Mouse (Mus musculus) limb, embryonic 11.5 days (tissue): ENCODE measurements around the gene Fam136a. TPM values are rescaled to one million over a fixed set of nuclear protein-coding genes. Genes with fewer than 3 reads are reported as not detected.

ENCODE experiments used
- ATAC-seq: fragments of 200-750 bp; cut with Nextera tagmentation; 2 replicates; pipeline ENCODE4 v1.8.0; 2017; ENCODE audit warnings: low read depth; ENCODE audit not compliant: insufficient number of reproducible peaks, low FRiP score, low TSS enrichment
- DNase-seq: peaks from one replicate; pipeline ENCODE4 v3.0.0-alpha.2; 2015; ENCODE audit warnings: low spot score
- H3K27ac ChIP-seq: fragments of 300-500 bp; sonication (generic); replicated peaks from 2 replicates; pipeline ENCODE4 v1.5.1; 2014; ENCODE audit warnings: low read depth, mild to moderate bottlenecking, low read length
- H3K27me3 ChIP-seq: fragments of 300-500 bp; sonication (generic); 2 replicates; pipeline ENCODE4 v1.6.1; 2014; ENCODE audit warnings: mild to moderate bottlenecking, low read length, mixed read lengths; ENCODE audit not compliant: control insufficient read depth, insufficient read depth
- H3K36me3 ChIP-seq: fragments of 300-500 bp; sonication (generic); 2 replicates; pipeline ENCODE4 v1.6.1; 2014; ENCODE audit warnings: mild to moderate bottlenecking, low read length, moderate library complexity, mixed read lengths; ENCODE audit not compliant: control insufficient read depth, insufficient read depth
- H3K4me1 ChIP-seq: fragments of 300-500 bp; sonication (generic); 2 replicates; pipeline ENCODE4 v1.6.1; 2014; ENCODE audit warnings: low read length, mixed read lengths; ENCODE audit not compliant: control insufficient read depth, insufficient read depth
- H3K4me2 ChIP-seq: fragments of 300-500 bp; sonication (generic); 2 replicates; pipeline ENCODE4 v1.6.1; 2014; ENCODE audit warnings: low read depth, mild to moderate bottlenecking, moderate library complexity; ENCODE audit not compliant: severe bottlenecking
- H3K4me3 ChIP-seq: fragments of 300-500 bp; sonication (generic); 2 replicates; pipeline ENCODE4 v1.5.1; 2014; ENCODE audit warnings: low read depth, low read length
- H3K9ac ChIP-seq: fragments of 300-500 bp; sonication (generic); 2 replicates; pipeline ENCODE4 v1.6.1; 2014; ENCODE audit warnings: mild to moderate bottlenecking, low read length
- H3K9me3 ChIP-seq: fragments of 300-500 bp; sonication (generic); 2 replicates; pipeline ENCODE4 v1.6.1; 2016; ENCODE audit warnings: low read length; ENCODE audit not compliant: control insufficient read depth
- WGBS: fragments of 180-500 bp; shearing (Covaris S2); extraction: QIAGEN DNeasy Blood & Tissue Kit; methylation state at CpG from one replicate; pipeline ENCODE4 v1.1.7; 2014; 5-methylcytosine and 5-hydroxymethylcytosine counted together
- polyA plus RNA-seq: library from polyadenylated mRNA; unstranded; fragments of >200 nt; fragmentation: Nextera tagmentation; extraction: Ambion mirVana; gene quantifications from 2 replicates; pipeline ENCODE4 v1.2.1, GENCODE M21; 2014

Gene Fam136a
- polyA plus RNA-seq, 1 experiment from 2014 or later = 171 TPM

DNA sequence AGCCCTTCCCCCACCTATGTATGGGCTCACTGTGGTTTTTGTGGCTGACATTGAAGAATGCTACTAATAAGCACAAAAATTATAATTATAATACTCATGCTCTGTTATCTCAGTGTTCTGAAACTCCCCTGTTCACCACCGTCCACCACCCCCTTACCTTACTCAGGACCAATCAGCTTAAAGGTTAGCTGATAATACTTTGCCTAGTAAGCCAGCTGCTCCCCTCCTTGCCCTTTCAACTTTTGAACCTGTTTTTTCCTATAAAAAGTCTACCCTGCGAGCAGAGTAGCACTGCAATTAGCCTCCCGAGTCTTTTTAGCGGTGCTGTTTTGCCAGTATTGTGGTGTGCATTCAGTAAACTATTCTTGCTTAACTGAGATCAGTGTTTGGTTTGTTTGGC, 19.2 kb downstream of the Fam136a start:
- no peak overlapping the region for H3K4me3 ChIP-seq
- no peak for ATAC-seq
- no peaks in the 10 kb centered on the region for H3K4me1 ChIP-seq
- 64% methylated on average over 4 of the region's 4 CpGs for WGBS
- no peaks in the 10 kb centered on the region for H3K9me3 ChIP-seq
- H3K4me2 ChIP-seq = no peak overlapping the region
- H3K27me3 ChIP-seq = no peaks in the 10 kb centered on the region
- peaks cover 9% of the 10 kb centered on the region for H3K36me3 ChIP-seq
- H3K9ac ChIP-seq = no peak overlapping the region
- no peak for DNase-seq
- H3K27ac ChIP-seq = no peak overlapping the region

DNA sequence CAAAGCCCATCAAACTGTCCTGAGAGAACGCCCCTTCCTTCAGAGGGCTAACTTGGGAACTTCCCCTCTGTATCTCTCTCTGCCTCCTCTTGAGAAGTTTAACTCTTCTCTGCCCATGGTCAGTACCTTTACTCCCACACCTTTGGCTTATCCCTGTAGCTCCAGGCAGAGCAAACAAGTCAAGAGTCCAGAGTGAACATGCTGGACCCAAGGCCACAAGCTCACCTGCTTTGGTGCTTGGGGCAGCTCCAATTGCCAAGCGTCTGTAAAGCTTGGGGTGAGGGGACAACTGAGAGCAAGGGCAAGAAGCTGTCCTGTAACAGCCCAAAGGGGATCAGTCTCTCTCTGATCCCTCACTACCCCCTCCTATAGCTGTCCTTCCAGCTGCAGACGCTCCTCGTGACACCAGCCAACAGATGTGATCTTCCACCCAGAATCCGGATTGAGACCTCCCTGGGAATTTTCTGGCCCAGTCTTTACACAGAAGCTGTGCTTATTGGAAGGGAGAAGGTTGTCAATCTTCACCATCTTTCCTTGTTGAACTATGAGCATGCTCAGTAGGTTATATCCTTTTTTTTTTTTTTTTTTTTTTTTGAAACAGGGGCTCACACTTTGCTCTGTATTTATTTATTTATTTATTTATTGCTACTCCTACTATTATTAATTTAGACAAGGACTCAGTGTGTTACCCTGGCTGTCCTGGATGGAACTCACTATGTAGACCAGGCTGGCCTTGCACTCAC, 20.1 kb downstream of the Fam136a start:
- H3K9ac ChIP-seq = no peak overlapping the region
- H3K9me3 ChIP-seq = no peaks in the 10 kb centered on the region
- no peak overlapping the region for H3K27ac ChIP-seq
- ATAC-seq (no peak), DNase-seq (no peak)
- H3K36me3 ChIP-seq = peaks cover 14% of the 10 kb centered on the region
- 75% methylated on average over 5 of the region's 5 CpGs for WGBS
- H3K4me2 ChIP-seq = no peak overlapping the region
- no peak overlapping the region for H3K4me3 ChIP-seq
- H3K4me1 ChIP-seq = no peaks in the 10 kb centered on the region
- no peaks in the 10 kb centered on the region for H3K27me3 ChIP-seq

DNA sequence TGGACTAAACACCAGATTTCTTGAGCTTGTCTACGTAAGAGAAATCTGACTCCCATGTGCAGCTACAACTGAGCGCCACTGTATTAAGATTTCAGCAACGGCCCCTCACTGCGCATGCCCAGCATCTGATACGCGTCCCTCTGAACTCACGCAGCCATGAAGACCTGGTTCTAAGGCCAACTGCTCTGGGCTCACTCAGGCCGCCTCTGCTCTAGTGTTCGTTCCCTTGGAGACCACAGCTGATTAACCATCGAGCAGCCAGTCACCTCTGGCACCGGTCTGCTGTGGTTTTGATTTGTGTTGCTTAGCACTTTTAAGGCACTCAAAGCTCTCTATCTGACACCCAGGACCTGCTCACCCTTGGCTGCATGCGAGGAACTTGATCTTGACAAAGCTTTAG, 21.9 kb downstream of the Fam136a start:
- ATAC-seq = no peak
- Histone ChIP-seq H3K4me1 (no peaks in the 10 kb centered on the region), H3K9ac (no peak overlapping the region), H3K27me3 (no peaks in the 10 kb centered on the region), H3K27ac (no peak overlapping the region), H3K36me3 (peaks cover 25% of the 10 kb centered on the region), H3K4me2 (no peak overlapping the region), H3K9me3 (no peaks in the 10 kb centered on the region), H3K4me3 (no peak overlapping the region)
- no peak for DNase-seq
- WGBS = 88% methylated on average over 12 of the region's 12 CpGs

DNA sequence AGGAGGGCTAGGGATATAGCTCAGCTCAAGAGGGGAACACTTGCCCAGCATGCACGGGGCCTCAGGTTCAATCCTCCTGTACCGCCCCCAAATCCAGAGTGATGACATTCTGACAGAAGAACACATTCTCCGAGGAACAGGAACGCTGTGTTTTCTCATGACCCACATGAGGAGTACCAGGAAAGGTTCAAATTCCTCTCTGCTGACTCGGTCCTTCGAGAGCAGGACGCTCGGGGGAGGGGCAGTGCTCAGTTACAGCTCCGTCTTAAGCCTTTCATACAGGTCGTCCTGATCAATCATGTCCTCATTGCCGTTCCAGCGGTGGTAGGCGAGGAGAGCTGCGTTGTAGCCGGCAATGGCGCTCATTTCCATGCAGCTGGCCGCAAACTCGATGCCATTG, 23.0 kb downstream of the Fam136a start:
- peaks cover 25% of the 10 kb centered on the region for H3K36me3 ChIP-seq
- no peak overlapping the region for H3K9ac ChIP-seq
- ATAC-seq (no peak), DNase-seq (no peak)
- H3K4me2 ChIP-seq = no peak overlapping the region
- no peaks in the 10 kb centered on the region for H3K27me3 ChIP-seq
- no peaks in the 10 kb centered on the region for H3K9me3 ChIP-seq
- H3K27ac ChIP-seq = no peak overlapping the region
- H3K4me3 ChIP-seq = no peak overlapping the region
- WGBS = 85% methylated on average over 18 of the region's 18 CpGs
- no peaks in the 10 kb centered on the region for H3K4me1 ChIP-seq

DNA sequence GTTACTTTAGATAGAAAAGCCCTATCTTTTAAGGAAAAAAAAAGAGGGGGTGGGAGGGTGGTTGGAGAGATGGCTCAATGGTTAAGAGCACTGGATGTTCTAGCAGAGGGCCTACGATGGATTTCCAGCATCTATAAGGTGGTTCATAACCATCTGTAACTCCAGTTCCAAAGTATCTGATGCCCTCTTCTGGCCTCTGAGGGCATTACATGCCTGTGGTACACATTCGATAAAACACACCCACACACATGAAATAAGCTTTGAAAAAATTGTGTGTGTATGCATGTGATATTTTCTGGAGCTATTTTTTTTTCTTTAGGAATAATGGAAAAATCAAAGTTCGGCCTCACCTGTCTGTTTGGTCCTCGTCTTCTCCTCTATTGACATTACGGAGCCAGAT, 25.9 kb downstream of the Fam136a start:
- H3K27me3 ChIP-seq = no peaks in the 10 kb centered on the region
- no peak for ATAC-seq
- peaks cover 2% of the 10 kb centered on the region; the same call in 1 of the 2 replicates for H3K4me1 ChIP-seq
- H3K4me3 ChIP-seq = no peak overlapping the region
- no peak overlapping the region for H3K4me2 ChIP-seq
- no peaks in the 10 kb centered on the region for H3K9me3 ChIP-seq
- no peak overlapping the region for H3K9ac ChIP-seq
- peaks cover 25% of the 10 kb centered on the region for H3K36me3 ChIP-seq
- 95% methylated on average over 5 of the region's 5 CpGs for WGBS
- peak; percentile 28 for DNase-seq
- H3K27ac ChIP-seq = no peak overlapping the region

DNA sequence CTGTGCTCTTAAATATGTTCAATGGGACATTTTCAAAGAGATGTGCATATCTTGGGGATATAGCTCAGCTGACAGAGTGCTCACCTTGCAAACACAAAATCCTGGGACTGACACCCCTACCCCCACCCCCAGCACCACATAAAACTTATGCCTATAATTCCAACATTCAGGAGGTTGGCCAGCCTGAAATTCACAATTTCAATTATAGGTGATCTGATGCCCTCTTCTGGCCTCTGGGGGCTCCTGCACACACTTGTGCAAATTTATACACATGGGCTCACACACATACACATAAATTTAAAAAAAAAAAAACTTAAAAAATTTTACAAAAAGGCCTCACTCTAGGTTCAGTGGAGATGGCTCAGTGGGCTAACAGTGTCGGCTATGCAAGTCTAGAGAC, 27.7 kb downstream of the Fam136a start:
- H3K36me3 ChIP-seq = peaks cover 21% of the 10 kb centered on the region
- no peak overlapping the region for H3K9ac ChIP-seq
- H3K4me3 ChIP-seq = no peak overlapping the region
- ATAC-seq = no peak
- no peaks in the 10 kb centered on the region for H3K9me3 ChIP-seq
- H3K4me1 ChIP-seq = peaks cover 2% of the 10 kb centered on the region; the same call in 1 of the 2 replicates
- H3K27me3 ChIP-seq = no peaks in the 10 kb centered on the region
- no peak overlapping the region for H3K27ac ChIP-seq
- H3K4me2 ChIP-seq = no peak overlapping the region
- DNase-seq = no peak
- 93% methylated on average over 1 of the region's 1 CpGs for WGBS

DNA sequence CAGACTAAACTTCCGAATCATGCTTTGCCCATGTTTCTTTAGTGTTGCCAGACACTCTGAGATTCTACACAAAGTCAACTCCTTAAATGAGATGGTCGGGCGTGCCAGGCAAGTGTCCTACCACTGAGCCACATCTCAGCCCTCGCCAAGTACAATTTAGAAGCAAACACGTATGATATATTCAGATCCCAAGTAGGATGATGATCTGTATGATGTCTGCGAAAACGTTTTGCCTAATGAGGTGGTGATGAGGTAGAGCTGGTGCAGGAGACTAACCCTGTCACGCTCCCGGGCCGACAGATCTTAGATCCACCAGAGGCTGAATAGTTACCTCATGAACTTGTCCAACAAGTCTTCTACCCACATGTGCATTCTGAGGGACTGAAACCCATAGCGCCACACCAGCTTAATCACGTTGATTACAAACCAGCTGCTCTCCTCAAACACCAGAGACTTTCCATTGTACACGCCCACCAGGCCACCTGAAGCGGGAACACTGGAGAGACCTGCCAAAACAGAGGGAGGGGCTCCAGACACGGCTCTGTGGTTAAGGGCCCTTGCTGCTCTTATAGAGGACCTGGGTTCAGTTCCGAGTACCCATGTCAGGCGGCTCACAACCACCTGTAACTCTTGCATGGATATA, 28.8 kb downstream of the Fam136a start:
- H3K4me1 ChIP-seq = peaks cover 2% of the 10 kb centered on the region; the same call in 1 of the 2 replicates
- 95% methylated on average over 17 of the region's 17 CpGs for WGBS
- H3K4me3 ChIP-seq = no peak overlapping the region

DNA sequence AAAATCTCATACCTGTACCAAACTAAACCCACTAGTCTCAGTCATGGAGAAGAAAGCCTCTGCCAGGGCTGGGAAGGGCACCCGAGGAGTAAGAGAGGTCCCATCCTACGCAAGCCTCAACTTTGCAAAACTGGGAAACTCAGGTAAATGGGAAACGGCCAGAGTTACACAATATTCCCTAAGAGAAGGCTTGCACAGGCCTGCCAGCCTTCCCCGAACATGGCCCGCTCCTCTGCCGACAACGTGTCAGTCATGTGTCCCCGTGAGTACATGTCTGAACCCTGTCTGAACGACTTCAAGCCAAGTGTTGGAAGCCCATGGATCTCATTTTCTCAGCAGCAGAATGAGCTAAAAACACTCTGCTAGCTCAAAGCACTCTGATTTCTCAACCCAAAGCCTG, 29.6 kb downstream of the Fam136a start:
- H3K4me2 ChIP-seq = no peak overlapping the region
- H3K36me3 ChIP-seq = peaks cover 15% of the 10 kb centered on the region; the same call in 1 of the 2 replicates
- peaks cover 2% of the 10 kb centered on the region; the same call in 1 of the 2 replicates for H3K4me1 ChIP-seq
- WGBS = 86% methylated on average over 9 of the region's 9 CpGs
- H3K9ac ChIP-seq = no peak overlapping the region
- H3K4me3 ChIP-seq = no peak overlapping the region; the same call in 1 of the 2 replicates
- ATAC-seq = no peak
- DNase-seq = no peak
- H3K9me3 ChIP-seq = no peaks in the 10 kb centered on the region
- H3K27ac ChIP-seq = no peak overlapping the region
- H3K27me3 ChIP-seq = no peaks in the 10 kb centered on the region

More for the DNA sequence above, 28.8 kb downstream of the Fam136a start:
- Histone ChIP-seq H3K27ac (no peak overlapping the region), H3K27me3 (no peaks in the 10 kb centered on the region), H3K9me3 (no peaks in the 10 kb centered on the region), H3K4me2 (no peak overlapping the region), H3K9ac (no peak overlapping the region), H3K36me3 (peaks cover 16% of the 10 kb centered on the region; the same call in 1 of the 2 replicates)
- DNase-seq (no peak), ATAC-seq (no peak)
